Mouse (Mus musculus) intestine, postnatal 0 days (tissue): Measurements from ENCODE around the gene Dixdc1. TPM values are rescaled to one million over a fixed set of nuclear protein-coding genes. Genes with fewer than 3 reads are reported as not detected.

Source experiments
- ATAC-seq: fragments of 200-750 bp; cut with Nextera tagmentation; 2 replicates; pipeline ENCODE4 v1.8.0; 2017; ENCODE audit warnings: mild to moderate bottlenecking, moderate TSS enrichment, moderate library complexity
- H3K27ac ChIP-seq: fragments of 300-500 bp; sonication (generic); 2 replicates; pipeline ENCODE4 v1.5.1; 2014; ENCODE audit warnings: mild to moderate bottlenecking, low read depth, low read length, moderate library complexity
- H3K27me3 ChIP-seq: fragments of 300-500 bp; sonication (generic); replicated peaks from 2 replicates; pipeline ENCODE4 v1.6.1; 2014; ENCODE audit warnings: low read length, mixed read lengths; ENCODE audit not compliant: control insufficient read depth, insufficient read depth
- H3K36me3 ChIP-seq: fragments of 300-500 bp; sonication (generic); 2 replicates; pipeline ENCODE4 v1.6.1; 2014; ENCODE audit warnings: mild to moderate bottlenecking, moderate library complexity; ENCODE audit not compliant: control insufficient read depth, insufficient read depth
- H3K4me1 ChIP-seq: fragments of 300-500 bp; sonication (generic); replicated peaks from 2 replicates; pipeline ENCODE4 v1.6.1; 2014; ENCODE audit warnings: antibody characterized with exemption, low read length, mixed read lengths; ENCODE audit not compliant: control insufficient read depth, insufficient read depth
- H3K4me2 ChIP-seq: fragments of 300-500 bp; sonication (generic); replicated peaks from 2 replicates; pipeline ENCODE4 v1.6.1; 2014; ENCODE audit warnings: low read depth, mild to moderate bottlenecking, moderate library complexity
- H3K4me3 ChIP-seq: fragments of 300-500 bp; sonication (generic); 2 replicates; pipeline ENCODE4 v1.5.1; 2014; ENCODE audit warnings: low read depth, low read length
- H3K9ac ChIP-seq: fragments of 300-500 bp; sonication (generic); 2 replicates; pipeline ENCODE4 v1.6.1; 2014; ENCODE audit warnings: mild to moderate bottlenecking, low read depth, low read length
- H3K9me3 ChIP-seq: fragments of 300-500 bp; sonication (generic); 2 replicates; pipeline ENCODE4 v1.6.1; 2016; ENCODE audit warnings: mixed run types; ENCODE audit not compliant: control insufficient read depth
- CTCF ChIP-seq: sonication (generic); IDR thresholded peaks from 2 replicates; pipeline ENCODE4 v1.5.1; 2016; ENCODE audit warnings: low read depth, mild to moderate bottlenecking, control low read depth, antibody characterized with exemption, moderate library complexity
- WGBS: fragments of 180-500 bp; shearing (Covaris S2); extraction: QIAGEN DNeasy Blood & Tissue Kit; methylation state at CpG from one replicate; pipeline ENCODE4 v1.1.7; 2014; 5-methylcytosine and 5-hydroxymethylcytosine counted together
- polyA plus RNA-seq: library from polyadenylated mRNA; unstranded; fragments of >200 nt; fragmentation: Nextera tagmentation; extraction: Ambion mirVana; gene quantifications from 2 replicates; pipeline ENCODE4 v1.2.1, GENCODE M21; 2015

Gene Dixdc1
- polyA plus RNA-seq, 1 experiment from 2014 or later: 2.9 TPM

DNA sequence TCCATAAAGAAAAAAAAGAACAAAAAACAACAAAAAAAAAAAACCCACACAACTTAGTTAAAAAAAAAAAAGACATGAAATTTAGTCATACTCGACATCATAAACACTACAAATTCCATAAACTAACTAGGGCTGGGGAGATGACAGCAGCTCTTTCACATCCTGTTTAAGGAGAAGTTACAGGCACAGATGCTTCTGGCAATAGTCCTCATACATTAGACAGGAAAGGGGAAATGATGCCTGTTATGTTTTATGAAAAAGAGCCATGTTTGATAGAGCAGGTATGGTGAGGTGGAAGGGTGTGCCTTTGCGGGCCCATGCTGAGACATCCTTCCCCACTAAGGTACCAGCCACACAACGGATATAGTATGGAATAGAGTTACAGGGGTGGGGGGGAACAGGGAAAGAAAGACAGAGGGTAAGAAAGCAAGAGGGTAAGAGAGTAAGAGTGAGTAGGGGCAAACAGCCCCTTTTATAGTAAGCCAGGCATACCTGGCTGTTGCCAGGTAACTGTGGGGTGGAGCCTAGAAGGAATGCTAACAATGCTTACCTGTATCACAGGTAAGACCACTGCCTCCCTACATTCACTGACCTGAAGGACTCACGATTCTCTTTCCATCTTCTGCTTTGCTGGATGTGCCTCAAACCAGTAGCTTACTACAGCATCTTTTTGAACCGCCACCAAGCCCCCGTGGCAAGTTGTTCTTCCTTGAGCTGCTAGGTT, 22.4 kb upstream of the Dixdc1 start:
- no peak overlapping the region for H3K27ac ChIP-seq
- no peak overlapping the region for H3K4me3 ChIP-seq
- no peak overlapping the region for H3K9ac ChIP-seq
- WGBS: 43% methylated on average over 6 of the region's 6 CpGs
- no peak for TF ChIP-seq CTCF
- no peaks in the 10 kb centered on the region for H3K4me1 ChIP-seq
- no peaks in the 10 kb centered on the region for H3K27me3 ChIP-seq
- H3K9me3 ChIP-seq: no peaks in the 10 kb centered on the region
- H3K4me2 ChIP-seq: no peak overlapping the region
- ATAC-seq: no peak
- H3K36me3 ChIP-seq: peaks cover 10% of the 10 kb centered on the region; the same call in 1 of the 2 replicates

- no peak overlapping the region for H3K4me2 ChIP-seq
Measured at GRCm38 (mm10) chr9:50756711-50757110, 17.4 kb upstream of the Dixdc1 start.

GRCm38 (mm10) chr9:50753947-50754346, 14.6 kb upstream of the Dixdc1 start:
- 43% methylated on average over 7 of the region's 7 CpGs for WGBS
- ATAC-seq: no peak
- Histone ChIP-seq H3K9me3 (no peaks in the 10 kb centered on the region), H3K4me1 (0 out of 2 replicates have a peak, but pooled peaks cover 3% of the 10 kb centered on the region), H3K4me3 (peak overlapping the region; percentile 21), H3K27ac (no peak overlapping the region), H3K27me3 (no peaks in the 10 kb centered on the region), H3K9ac (no peak overlapping the region), H3K36me3 (no peaks in the 10 kb centered on the region), H3K4me2 (peak overlapping the region; percentile 35)
- no peak for TF ChIP-seq CTCF

More at GRCm38 (mm10) chr9:50756711-50757110, 17.4 kb upstream of the Dixdc1 start:
- Histone ChIP-seq H3K9me3 (no peaks in the 10 kb centered on the region), H3K4me1 (0 out of 2 replicates have a peak, but pooled peaks cover 3% of the 10 kb centered on the region), H3K9ac (no peak overlapping the region), H3K4me3 (no peak overlapping the region), H3K36me3 (no peaks in the 10 kb centered on the region), H3K27me3 (no peaks in the 10 kb centered on the region), H3K27ac (no peak overlapping the region)
- 72% methylated on average over 5 of the region's 5 CpGs for WGBS
- TF ChIP-seq CTCF: no peak
- no peak for ATAC-seq

- no peak; the same call in 1 of the 2 replicates for ATAC-seq
- H3K27me3 ChIP-seq: no peaks in the 10 kb centered on the region
- no peak overlapping the region for H3K9ac ChIP-seq
- no peaks in the 10 kb centered on the region for H3K9me3 ChIP-seq
- WGBS: 58% methylated on average over 17 of the region's 17 CpGs
- H3K4me2 ChIP-seq: peak overlapping the region; percentile 35
- peak overlapping the region; percentile 21 for H3K4me3 ChIP-seq
- H3K4me1 ChIP-seq: 0 out of 2 replicates have a peak, but pooled peaks cover 3% of the 10 kb centered on the region
- H3K36me3 ChIP-seq: no peaks in the 10 kb centered on the region
- no peak for TF ChIP-seq CTCF
- peak overlapping the region; percentile 57; the same call in 1 of the 2 replicates for H3K27ac ChIP-seq
Measured at GRCm38 (mm10) chr9:50752784-50753615, 13.7 kb upstream of the Dixdc1 start.

GRCm38 (mm10) chr9:50752054-50752602, 12.8 kb upstream of the Dixdc1 start, which contains the start of gene Hspb2:
Hspb2 (minus strand) TSS chr9:50752354.
- no peak for TF ChIP-seq CTCF
- H3K4me1 ChIP-seq: 0 out of 2 replicates have a peak, but pooled peaks cover 3% of the 10 kb centered on the region

DNA sequence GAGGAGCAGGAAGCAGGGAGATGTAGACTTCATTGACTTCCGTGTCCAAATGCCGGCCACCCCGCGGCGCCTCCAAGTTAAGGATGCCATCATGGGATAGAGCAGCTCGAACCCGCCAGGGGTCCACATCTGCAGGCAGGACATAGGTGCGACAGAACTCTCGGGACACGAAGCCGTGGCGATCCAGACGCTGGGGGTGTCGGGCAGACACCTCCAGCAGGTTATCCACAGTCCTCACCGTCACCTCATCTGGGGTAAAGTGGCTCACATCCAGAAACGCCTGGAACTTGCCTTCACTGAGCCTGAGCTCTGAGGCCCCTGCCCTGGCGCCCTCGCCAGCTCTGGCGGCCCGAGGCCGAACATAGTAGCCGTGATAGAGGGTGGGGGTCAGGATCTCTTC, 12.0 kb upstream of the Dixdc1 start, which contains the start of gene Cryab:
Gene Cryab, plus strand, starts transcription at position 3 of the 400 bp plus-strand sequence.
- 76% methylated on average over 22 of the region's 22 CpGs for WGBS
- Histone ChIP-seq H3K4me2 (peak within 1 kb of the TSS; percentile 35), H3K27ac (peak within 1 kb of the TSS; percentile 57; the same call in 1 of the 2 replicates), H3K9me3 (no peaks in the 10 kb centered on the region), H3K27me3 (no peaks in the 10 kb centered on the region), H3K4me3 (peak within 1 kb of the TSS; percentile 9; the same call in 1 of the 2 replicates), H3K9ac (0 out of 2 replicates have a peak within 1 kb of the TSS, but pooled peaks have one; percentile 11), H3K36me3 (no peaks in the 10 kb centered on the region), H3K4me1 (0 out of 2 replicates have a peak, but pooled peaks cover 3% of the 10 kb centered on the region)
- no peak for TF ChIP-seq CTCF
- no peak for ATAC-seq

More at GRCm38 (mm10) chr9:50752054-50752602, 12.8 kb upstream of the Dixdc1 start, which contains the start of gene Hspb2:
- 64% methylated on average over 14 of the region's 14 CpGs for WGBS
- Histone ChIP-seq H3K27me3 (no peaks in the 10 kb centered on the region), H3K4me3 (peak within 1 kb of the TSS; percentile 21), H3K4me2 (peak within 1 kb of the TSS; percentile 35), H3K9ac (0 out of 2 replicates have a peak within 1 kb of the TSS, but pooled peaks have one; percentile 11), H3K27ac (peak within 1 kb of the TSS; percentile 57; the same call in 1 of the 2 replicates), H3K36me3 (no peaks in the 10 kb centered on the region), H3K9me3 (no peaks in the 10 kb centered on the region)
- no peak for ATAC-seq
